In the genomic region with DNA sequence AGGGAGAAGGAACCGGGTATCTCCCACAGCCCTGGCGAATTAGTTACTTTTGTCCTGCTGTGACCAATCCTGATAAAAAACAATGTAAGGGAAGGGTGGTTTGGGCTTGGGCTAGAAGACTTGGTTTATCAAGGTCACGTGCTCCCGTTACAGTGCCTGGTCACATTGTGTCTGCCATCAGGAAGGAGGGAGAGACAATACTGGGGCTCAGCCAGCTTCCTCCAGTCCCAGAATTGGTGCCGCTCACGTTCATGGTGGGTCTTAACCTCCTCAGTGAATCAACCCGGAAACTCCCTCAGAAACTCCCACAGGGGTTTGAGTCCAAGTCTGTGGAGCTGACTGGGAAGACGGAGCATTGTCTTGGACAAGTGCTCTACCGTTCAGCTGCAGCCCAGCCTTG, we compare ENCODE assay signal across 13 mouse cellular contexts. TPM values are rescaled to one million over a fixed set of nuclear protein-coding genes. Genes with fewer than 3 reads are reported as not detected.
DNase-seq lines count a peak whose midpoint lies in the region.
"Had no signal": no experiment of that assay in that cellular context is flagged by ENCODE, and none has a peak within 500 bp of the region (broad histone marks: within the 10 kb centered on the region; RNA-seq: fewer than 3 reads in every experiment).

No protein-coding gene starts in this region.

- intact Hi-C loops in heart, postnatal 25 days (cut with DNase I), result no loop called here

- peak; percentile 28 for DNase-seq in heart, adult 8-10 months (ENCODE audit: low spot score)
- no peak for DNase-seq in heart, postnatal 25 days (ENCODE audit: low spot score)
- DNase-seq in ES-CJ7 (ENCODE audit: low read depth, low spot score), result peak; percentile 54
- DNase-seq in R1 (ENCODE audit: low read depth, low spot score), result peak; percentile 38
- DNase-seq in testis, postnatal 14 days (ENCODE audit: low spot score), result peak; percentile 68
- no peak for DNase-seq in retina, embryonic 14.5 days (ENCODE audit: low spot score)
- DNase-seq: adrenal gland, postnatal 14 days; cerebellum, adult 11-12 months; cerebellum, adult 9-10 months; cerebellum, postnatal 25 days; gastrocnemius, postnatal 10 days; kidney, adult 18-20 months had no signal

RNA-seq across cellular contexts. Expression of a gene that starts 9.3 kb away (rescaled TPM):
- under 1 TPM in 3 of 4 experiments, not detected in 1; 0.09 to 0.20 (median 0.11) TPM for total RNA-seq in heart, adult 8-10 months (2022)
- under 1 TPM in 1 of 2 experiments, not detected in 1; 0.62 TPM for total RNA-seq in heart, postnatal 25 days (2021)
- total RNA-seq: gastrocnemius, postnatal 10 days; hematopoietic stem cell, adult 5-6 weeks had no signal

Comparison
In these comparisons a context has a peak if more than half of its experiments do, and no peak if none do; other contexts are left out.
1. DNase-seq: peak in heart, adult 8-10 months (single experiment), ES-CJ7 (single experiment), R1 (single experiment) and testis, postnatal 14 days (single experiment); none in heart, postnatal 25 days (single experiment) and retina, embryonic 14.5 days (single experiment).